Mouse (Mus musculus) megakaryocyte, embryonic 14.5 days (primary cell): ENCODE measurements at regions not wholly inside any gene's neighbourhood (a gene's known extent, or its start where the extent isn't known, plus 50 kb on each side); places are given as distances from the start of the nearest gene placed in this dataset.

Experiments
- FLI1 ChIP-seq: IDR thresholded peaks from 2 replicates; pipeline ENCODE4 v1.6.1; 2012; ENCODE audit warnings: low read length, inconsistent platforms, mixed read lengths
- GATA1 ChIP-seq: IDR thresholded peaks from 3 replicates; pipeline ENCODE4 v1.6.1; 2012; ENCODE audit warnings: mixed read lengths, low read length, inconsistent platforms, borderline replicate concordance

DNA sequence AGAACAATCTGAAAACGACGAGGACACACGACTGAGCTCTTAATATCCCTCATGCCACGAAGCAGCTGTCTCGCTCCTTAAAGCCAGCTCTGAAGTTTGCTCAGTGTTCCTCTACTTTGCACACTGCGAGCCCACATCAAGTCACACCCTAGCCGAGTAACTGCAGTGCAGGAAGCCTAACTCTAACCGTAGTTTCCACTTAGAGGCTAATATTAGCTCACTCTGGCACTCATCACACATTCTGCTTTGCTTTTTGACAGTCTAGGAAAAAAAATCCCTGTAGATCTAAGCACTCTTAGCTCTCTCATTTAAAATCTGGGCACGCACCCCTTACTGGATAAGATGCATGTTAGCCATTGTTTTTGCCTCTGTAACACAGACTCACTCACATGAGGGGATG, 195.0 kb downstream of the Gpat3 start:
- TF ChIP-seq GATA1 (no peak), FLI1 (no peak)
